Mouse (Mus musculus) mesoderm, embryonic 11.5 days (tissue): ENCODE data around the gene Tmf1.

Experiments used
- DNase-seq: peaks from one replicate; pipeline ENCODE4 v3.0.0-alpha.2; 2012; ENCODE audit warnings: low read depth, low spot score

Tmf1 gene

DNA sequence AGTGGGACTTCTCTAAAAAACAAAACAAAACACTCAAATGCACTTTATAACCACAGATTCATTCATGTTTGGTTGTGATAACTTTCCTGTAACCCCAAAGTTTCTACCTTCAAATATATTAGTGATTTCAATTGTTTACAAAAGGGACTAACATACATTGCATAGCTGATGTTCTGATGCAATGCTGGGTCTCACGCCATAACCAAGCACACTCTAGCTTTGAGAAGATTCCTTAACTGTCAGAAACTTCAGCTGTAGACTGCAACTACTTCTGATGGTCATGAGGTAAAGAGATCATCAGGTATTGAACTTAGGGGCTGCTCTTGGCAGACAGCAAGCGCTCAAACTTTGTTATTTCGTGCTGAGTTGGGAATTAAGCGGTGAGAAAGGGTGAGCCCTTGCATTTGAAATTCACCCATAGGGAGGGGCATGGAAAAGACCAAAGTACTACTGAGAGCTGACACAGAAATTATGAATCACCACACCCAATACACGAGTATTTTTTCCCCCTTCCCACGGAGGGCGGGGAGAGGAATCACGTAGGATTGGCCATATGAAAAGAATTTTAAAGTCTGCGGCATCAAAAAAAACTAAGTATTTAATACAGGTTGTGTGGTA is 25.4 kb upstream of the Tmf1 start:
- DNase-seq, result no peak

DNA sequence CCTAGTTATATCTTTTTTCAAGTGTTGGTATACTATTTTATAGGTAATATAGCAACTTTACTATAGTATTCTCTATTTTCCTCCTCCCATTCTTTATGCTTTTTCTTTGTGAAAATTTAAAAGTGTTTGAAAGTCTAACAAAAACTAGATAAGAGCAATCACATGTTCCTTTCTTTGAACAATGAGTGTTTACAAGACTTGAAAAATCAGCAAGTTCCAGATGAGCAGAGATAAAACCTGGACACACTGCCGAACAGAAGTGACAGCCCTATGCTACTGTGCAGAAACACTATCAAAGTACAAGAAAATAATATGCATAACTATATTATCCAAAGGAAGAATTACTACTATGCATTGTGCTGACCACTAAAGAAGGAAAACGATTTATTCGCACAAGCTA is 23.6 kb upstream of the Tmf1 start:
- DNase-seq, result no peak

DNA sequence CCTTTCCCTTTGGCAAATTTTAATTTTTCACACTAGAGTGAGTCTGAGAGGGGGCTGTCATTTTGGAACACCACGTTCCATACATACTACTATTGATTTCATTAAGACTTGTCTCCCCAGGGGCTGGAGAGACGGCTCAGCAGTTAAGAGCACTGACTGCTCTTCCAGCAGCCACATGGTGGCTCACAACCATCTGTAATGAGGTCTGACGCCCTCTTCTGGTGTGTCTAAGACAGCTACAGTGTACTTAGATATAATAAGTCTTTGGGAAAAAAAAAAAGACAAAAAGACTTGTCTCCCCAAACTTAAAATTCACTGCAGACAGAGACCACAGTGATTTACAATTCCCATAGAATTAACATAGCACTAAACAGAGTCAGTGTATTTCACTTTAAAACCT is 21.5 kb upstream of the Tmf1 start:
- DNase-seq, result no peak

DNA sequence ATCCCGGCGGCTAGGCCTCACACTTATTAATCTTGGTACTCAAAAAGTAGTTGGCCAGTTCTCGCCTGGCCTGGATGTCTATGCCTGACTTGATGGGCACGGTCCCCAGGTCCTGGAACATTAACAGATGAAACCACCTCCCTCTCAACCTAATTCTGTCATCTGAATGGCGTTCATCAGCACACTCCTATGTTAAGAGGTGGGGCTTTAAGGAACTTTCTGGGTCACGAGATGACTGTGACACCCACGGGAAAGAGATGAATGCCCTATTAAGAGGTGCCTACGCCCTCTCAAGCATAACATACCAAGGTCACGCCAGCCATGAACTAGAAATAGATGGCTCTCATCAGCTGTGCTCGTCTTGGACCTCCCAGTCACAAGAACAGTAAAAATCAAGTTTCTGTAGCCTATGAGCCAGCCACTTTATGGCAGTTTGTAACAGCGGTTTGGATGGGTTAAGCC is 476 bp upstream of the Tmf1 start:
- peak; percentile 61 for DNase-seq

DNA sequence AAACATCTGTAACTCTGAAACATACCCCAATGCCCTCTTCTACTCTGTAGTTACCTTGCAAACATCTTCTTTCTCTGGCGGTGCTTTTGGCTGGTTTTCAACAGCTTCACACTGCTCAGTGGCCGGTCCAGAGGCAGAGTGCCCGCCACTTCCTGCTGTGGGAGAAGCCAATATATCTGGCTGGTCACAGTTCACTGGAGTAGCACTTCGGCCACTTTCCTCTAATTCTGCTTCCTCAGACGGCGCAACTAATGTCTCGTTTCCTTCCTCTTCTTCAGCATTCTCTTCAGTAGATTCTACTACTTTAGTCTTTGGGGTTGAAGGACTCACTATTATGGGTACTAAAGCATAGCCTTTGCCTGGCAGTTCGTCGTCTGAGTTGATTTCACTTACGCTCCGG is 3.2 kb downstream of the Tmf1 start:
- DNase-seq, result no peak

DNA sequence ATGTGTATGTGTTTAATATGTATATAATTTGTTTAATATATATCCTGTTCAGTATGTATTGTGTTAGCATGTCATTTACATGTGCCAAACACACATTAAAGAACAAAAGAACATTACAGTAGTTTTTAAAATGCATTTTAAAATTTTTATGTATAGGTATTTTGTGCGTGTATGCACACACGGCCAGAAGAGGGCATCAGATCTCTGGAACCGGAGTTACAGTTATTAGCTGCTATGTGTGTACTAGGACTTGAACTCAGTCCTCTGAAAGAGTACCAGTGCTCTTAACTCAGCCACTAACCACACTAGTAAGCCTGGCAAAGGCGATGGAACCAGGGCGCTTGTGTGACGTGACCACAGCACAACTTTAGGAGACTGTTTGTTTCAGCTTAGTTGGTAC is 28.8 kb downstream of the Tmf1 start:
- DNase-seq, result no peak

DNA sequence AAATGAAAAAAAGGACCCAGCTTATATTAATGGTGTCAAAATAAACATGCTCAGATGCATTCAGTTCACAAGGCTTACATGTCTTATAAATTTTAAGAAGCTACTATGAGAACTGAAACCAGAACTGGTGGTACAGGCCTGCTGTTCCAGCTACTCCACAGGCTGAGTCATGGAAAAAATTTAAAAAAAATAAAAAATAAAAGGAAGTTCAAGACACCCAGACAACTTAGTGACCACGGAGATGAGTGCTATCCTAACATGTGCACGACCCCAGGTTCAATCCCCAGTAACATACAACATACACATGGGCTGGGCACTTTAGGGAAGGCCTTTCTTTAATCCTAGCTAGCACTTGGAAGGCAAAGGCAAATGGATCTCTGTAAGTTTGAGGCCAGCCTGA is 29.2 kb downstream of the Tmf1 start:
- DNase-seq, result no peak

DNA sequence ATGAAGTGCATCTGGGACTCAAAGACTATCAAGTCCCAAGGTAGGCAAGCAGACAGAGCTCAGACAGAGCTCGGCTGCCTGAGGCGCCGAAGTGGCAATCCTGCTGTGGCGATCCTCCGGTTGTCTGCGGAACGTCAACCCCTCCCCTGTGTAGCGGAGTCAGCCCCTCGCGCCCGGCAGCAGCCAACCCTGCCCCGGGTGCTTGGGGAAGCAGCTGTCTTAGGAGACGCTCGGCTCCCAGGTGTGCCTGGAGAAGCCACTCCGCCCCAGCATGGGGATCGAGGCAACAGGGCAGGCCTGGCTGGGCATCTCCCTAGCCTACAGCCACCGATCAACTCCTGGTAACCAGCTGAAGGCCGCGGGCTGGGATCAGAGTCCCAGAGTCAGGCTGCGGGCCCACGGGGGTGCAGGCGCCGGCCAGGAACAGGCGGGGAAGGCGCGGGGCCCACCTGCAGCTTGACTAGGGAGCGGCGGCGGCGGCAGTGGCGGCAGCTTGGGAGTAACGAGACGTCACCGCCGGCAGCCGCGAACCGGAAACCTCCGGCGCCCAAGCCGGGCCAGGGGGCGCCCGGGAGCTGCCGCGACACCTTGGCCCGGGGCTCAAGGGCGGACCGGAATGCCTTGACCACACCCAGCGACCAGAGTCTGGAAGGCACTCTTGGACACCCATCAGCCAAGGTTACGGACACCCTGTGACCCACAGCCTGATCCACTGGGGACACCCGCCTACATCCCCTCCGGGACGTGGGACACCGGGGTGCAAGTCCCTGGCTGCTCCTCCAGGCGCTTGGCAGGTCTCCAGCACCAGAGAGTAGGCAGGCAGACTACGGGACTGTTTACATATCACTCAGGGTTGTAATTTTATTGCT is 30.3 kb downstream of the Tmf1 start, which contains the start of gene Eogt:
Gene Eogt (minus strand): TSS at position 800 of the 869 bp plus-strand sequence.
- DNase-seq, result peak; percentile 58

DNA sequence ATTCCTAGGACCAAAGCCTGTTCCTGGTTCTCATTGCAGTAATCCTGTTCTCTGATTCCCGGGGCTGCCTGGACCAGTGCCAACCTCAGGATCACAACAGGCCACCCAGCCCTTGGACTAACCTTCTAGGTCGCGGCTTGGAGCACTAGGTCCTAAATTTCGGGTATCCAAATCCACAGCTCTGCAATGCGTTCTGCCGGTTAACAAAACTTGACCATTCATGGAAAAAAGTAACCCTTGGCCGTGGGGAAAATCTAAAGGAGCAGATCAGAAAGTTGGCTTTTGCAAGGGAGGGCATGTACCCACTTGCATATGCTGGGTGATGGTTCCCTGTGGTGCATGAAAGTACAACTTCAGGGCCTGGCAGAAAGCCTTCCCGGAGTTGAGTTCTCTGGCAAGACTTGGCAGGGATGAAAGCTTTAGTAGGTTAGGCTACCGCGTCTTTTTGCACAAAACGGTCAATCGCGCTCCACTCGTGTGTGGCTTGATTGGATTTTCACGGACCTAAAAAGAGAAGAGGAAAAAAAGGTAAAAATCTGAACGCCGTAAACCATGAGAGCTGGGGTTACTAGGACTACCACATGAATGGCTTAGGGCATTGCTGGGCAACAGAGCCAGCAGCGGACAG is 31.1 kb downstream of the Tmf1 start:
- peak; percentile 28 for DNase-seq

DNA sequence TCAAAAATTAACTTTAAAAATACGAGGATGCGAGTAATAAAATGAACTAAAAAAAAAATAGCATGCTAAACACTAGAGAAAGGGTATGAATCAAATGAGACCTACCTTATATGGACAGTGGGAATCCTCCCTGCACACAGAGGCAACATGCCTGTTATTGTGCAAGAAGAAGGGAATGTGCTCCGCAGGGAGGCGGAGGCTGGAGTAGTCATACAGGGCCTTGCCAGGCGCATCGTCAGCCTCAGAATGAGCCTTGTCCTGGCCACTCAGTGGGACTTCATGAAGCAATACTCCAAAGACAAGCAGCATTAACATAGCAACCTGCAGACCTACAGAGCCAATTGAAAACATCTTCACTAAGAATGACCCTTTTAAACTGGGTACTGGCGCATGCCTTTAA is 33.8 kb downstream of the Tmf1 start:
- no peak for DNase-seq

DNA sequence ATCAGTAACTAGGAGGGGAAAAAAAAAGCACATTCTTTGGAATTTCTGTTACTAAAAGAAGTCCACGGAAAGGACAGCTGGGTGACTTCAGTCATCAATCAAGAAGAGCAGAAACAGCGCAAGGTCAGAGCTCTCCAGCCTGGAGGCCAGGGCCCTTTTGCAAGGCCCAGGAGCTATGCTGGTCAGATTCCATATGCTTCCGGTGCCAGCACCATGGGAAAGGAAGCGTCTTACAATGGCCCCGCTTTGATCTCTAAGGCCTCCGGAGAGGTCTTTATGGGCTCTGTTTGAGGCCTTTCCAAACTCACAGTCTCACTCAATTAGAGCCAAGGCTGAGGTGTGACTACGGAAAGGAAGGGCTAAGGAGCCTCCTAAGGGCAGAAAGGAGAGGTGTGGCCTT is 34.6 kb downstream of the Tmf1 start:
- peak; percentile 50 for DNase-seq

DNA sequence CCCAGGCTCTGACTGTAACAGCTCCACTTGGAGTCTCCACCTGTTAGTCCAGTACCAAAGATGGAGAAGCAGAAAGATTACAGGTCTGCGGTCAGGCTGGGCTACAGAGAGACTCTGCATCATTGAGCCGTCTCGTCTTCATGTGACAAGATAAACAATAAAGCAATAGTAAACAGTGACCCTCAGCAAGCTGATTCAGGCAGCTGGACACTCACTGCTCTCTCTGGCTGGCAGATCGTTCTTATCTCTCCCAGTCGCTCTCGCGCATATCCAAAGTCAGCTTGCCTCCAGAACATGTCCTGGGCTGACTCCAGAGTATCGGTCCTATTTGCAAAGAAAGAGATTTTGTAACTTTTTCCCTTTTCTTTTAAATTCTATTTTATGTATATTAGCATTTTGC is 36.3 kb downstream of the Tmf1 start:
- no peak for DNase-seq

DNA sequence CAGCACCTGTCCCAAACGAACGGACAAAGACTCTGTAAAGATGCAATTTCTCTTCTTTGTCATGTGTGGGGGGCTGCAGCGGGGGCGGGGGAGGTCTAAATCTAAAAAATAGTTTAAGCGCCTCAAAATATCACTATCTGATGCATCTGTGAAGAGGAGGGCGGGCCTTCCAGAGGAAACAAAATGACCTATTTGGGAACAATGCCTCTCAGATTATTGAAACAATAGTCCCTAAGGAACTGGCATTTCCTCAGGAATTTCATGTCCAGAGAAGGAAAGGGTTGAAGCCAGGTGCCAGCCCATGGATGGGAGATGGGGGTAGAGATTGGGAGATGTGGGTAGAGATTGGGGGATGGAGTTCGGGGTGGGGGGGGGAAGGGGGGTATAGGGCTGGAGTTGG is 37.1 kb downstream of the Tmf1 start:
- DNase-seq, result no peak

DNA sequence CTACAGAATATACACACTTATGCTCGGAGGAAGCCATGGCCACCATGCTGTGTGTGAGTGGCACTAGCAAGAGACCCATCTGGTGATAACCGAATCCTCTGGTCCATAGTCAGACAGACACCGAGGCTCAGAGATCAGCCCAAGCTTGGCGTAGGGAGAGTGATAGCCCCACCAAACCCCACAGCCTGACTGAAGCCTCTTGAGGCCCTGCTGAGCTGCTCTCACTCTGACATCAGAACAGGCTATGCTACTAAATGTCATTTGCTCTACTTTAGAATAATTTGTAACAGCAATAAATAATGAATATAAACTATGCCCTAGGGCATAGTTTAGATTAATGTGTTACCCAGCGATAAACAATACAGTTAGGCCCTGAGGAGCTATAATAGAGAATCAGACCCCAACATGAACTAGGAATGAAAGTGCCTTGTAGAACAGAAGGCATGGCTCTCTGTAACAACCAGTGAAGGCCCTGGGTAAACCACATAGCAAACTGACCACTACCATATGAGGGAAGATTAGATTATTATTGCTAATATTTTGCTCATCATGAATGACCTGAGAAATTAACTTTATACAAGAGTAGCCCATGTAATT is 46.1 kb downstream of the Tmf1 start:
- no peak for DNase-seq

DNA sequence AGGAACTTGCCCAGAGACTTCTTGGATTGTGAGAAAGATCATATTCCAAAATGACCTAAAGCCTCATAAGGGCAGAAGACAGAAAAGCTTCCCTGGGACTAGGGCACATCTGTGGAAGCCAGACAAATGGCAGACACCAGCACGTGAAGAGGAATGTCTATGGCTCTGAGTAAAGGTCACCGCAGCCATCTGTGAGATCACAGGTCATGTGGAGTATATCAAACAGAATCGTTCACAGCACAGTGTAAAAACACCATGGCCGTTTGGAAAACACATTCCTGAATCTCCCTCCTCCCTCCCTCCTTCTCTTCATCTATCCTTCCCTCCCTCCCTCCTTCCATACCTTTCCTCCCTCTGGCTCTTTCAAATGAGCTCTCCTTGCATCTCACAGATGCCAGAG is 47.1 kb downstream of the Tmf1 start:
- DNase-seq, result peak; percentile 68

DNA sequence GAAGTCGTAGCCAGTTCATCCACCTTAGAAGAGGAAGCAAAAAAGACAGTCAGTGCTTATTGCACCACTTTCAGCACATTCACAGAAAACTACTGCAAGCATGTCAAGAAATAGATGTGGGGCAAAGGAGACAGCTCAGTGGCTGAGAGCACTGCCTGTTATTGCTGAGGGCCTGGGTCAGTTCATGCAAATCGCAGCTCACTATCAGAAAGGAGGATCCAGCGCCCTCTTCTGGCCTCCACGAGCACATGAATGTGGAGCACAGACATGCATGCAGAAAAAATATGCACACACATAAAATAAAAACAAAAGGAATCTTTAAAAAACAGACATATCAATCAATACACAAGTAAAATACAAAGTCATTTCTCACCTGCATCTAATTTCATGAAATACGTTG is 47.9 kb downstream of the Tmf1 start:
- no peak for DNase-seq

DNA sequence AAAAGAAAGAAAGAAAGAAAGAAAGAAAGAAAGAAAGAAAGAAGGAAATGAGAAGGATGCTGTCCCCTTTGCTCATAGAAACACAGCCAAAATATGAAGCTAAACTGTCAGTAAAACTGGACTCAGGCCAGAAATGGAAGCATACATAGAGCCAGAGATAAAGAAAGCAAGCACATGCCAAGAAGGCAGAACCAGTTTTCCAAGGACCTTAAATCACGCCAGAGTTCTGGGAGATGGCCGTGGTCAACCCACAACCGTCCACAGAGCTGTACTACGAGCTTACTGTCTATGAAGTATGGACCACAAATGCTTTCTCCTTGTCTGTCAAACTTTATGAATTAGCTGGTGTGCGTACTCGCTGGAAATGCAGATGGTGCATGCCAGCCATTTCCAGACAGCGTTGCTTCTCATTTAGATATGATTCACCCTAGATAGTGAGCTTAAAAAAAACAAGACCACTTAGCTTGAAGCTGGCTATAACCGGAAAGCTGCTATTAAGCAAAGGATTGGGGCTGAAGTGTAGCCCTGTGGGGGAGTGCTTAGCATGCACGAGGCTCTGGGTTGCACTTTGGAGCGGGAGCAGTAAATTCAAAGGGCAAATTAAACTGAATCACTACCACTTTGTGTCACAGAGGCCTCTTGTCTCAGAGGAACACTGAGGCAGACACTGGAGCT is 54.4 kb downstream of the Tmf1 start:
- no peak for DNase-seq

DNA sequence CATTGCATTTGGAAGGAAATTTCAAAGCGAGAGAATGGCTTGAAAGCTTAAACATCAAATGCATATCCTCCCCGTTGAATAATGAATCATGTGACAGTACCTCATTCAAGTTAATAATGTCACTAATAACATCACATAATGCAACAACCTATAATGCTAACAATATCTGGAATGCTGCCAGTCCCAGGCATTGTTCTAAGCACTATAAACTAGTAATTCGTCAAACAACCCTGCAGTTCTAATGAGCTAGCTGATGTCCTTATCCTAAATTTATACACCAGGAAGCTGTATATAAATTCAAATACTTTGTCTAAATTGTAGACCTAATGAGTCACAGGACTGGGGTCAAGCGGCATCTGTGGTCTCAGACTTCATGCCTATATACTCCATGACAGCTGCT is 58.0 kb downstream of the Tmf1 start:
- no peak for DNase-seq

DNA sequence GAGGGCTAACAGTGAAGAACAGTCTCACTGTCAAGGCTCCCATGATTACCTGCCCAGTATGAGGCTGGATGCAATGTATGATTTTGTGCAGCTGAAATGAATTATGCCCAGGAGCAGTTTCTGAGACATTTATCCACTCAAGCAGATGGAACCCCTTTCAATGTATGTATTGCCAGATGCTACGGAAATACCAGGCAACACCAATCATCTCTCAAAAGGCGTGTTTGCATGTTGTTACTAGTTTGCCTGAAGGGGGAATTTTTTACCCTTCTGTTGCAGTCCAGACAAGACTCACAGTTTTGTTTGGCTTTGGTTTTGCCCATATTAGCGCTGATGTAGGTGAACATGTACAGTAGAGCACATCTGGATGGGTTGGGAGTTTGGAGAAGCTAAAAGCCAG is 60.6 kb downstream of the Tmf1 start:
- DNase-seq, result no peak

DNA sequence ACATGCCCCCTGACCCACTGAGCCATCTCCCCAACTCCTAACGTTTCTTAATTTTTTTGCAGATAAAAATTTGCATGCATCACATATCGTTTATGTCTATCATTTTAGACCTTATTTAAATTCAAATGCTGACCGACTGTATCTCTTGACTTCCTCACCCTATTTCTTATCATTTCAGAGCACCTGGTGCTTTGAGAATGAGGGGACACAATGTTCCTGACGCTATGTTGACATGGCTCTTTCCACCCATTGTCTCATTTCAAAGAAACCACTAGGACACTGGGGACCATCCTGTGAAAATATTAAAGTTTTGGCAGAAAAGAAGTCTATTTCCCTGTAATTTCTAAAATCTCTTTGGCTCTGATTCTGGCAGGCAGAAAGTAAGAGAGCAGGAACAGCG is 62.0 kb downstream of the Tmf1 start:
- no peak for DNase-seq

DNA sequence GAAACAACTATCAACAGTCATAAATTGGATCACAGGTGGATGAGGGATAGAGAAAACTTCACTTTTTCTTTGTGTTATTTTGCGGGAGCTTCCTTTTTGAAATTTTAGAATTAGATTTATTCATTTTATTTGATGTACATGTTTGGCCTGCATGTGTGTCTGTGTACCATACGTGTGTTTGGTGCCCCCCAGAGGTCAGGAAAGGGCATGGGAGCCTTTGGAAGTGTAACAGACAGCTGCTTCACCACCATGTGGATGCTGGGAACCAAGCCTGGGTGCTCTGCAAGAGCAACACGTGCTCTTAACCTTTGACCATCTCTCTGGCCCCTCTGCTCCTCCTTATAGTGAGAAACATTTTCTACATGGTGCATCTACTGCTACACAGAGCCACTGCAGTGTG is 64.1 kb downstream of the Tmf1 start:
- no peak for DNase-seq

DNA sequence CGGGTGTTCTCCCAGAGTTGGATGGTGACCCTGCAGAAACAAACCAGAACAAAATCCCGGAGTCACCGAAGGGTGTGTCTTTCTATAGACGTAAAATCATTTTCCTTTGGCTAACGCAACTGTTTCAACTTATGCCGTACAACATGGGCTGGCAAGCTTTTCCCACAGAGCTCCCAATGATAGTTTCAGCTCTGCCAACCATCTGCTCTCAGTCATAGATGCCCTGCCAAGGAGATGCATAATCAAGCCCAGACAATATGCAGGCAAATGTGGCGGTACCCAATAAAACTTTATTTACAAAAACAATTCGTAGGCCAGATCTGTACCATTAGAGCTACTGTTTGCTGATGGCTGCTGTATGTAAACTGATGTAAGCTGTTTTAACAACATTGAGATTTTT is 66.7 kb downstream of the Tmf1 start:
- DNase-seq, result no peak
